Mouse (Mus musculus) forebrain, embryonic 12.5 days (tissue): ENCODE results near the gene Kctd2. TPM values are rescaled to one million over a fixed set of nuclear protein-coding genes. Genes with fewer than 3 reads are reported as not detected.
"Not testable (repeated sequence)": the region's sequence is repeated elsewhere in the genome, so short reads cannot be mapped to it uniquely, and the experiment has no call there.

Experiments
- ATAC-seq: fragments of 200-750 bp; cut with Nextera tagmentation; 2 replicates; pipeline ENCODE4 v1.8.0; 2017; ENCODE audit warnings: moderate TSS enrichment; ENCODE audit not compliant: low FRiP score
- H3K27ac ChIP-seq: fragments of 300-500 bp; sonication (generic); 2 replicates; pipeline ENCODE4 v1.5.1; 2016; ENCODE audit warnings: mild to moderate bottlenecking
- H3K27me3 ChIP-seq: fragments of 300-500 bp; sonication (generic); 2 replicates; pipeline ENCODE4 v1.6.1; 2016; ENCODE audit warnings: mild to moderate bottlenecking
- H3K36me3 ChIP-seq: fragments of 300-500 bp; sonication (generic); replicated peaks from 2 replicates; pipeline ENCODE4 v1.6.1; 2016; ENCODE audit warnings: mild to moderate bottlenecking
- H3K4me1 ChIP-seq: fragments of 300-500 bp; sonication (generic); 2 replicates; pipeline ENCODE4 v1.6.1; 2016
- H3K4me2 ChIP-seq: fragments of 300-500 bp; sonication (generic); 2 replicates; pipeline ENCODE4 v1.6.1; 2016; ENCODE audit warnings: mild to moderate bottlenecking, moderate library complexity
- H3K4me3 ChIP-seq: fragments of 300-500 bp; sonication (generic); replicated peaks from 2 replicates; pipeline ENCODE4 v1.5.1; 2016; ENCODE audit warnings: mild to moderate bottlenecking
- H3K9ac ChIP-seq: fragments of 300-500 bp; sonication (generic); 2 replicates; pipeline ENCODE4 v1.6.1; 2016; ENCODE audit warnings: mild to moderate bottlenecking
- H3K9me3 ChIP-seq: fragments of 300-500 bp; sonication (generic); 2 replicates; pipeline ENCODE4 v1.6.1; 2016
- WGBS: fragments of 180-500 bp; shearing (Covaris S2); methylation state at CpG from one replicate; pipeline ENCODE4 v1.1.7; 2016; 5-methylcytosine and 5-hydroxymethylcytosine counted together
- polyA plus RNA-seq: library from polyadenylated mRNA; unstranded; fragments of >200 nt; fragmentation: Nextera tagmentation; extraction: Ambion mirVana; gene quantifications from 2 replicates; pipeline ENCODE4 v1.2.1, GENCODE M21; 2016

The Kctd2 gene
- polyA plus RNA-seq, 1 experiment from 2014 or later: 29.8 TPM

- Histone ChIP-seq H3K4me3 (no peak overlapping the region), H3K36me3 (no peaks in the 10 kb centered on the region), H3K9me3 (no peaks in the 10 kb centered on the region), H3K27me3 (no peaks in the 10 kb centered on the region), H3K4me2 (no peak overlapping the region), H3K27ac (no peak overlapping the region), H3K4me1 (peaks cover 3% of the 10 kb centered on the region; the same call in 1 of the 2 replicates), H3K9ac (no peak overlapping the region)
- ATAC-seq: no peak
- 73% methylated on average over 7 of the region's 7 CpGs for WGBS
Observed at GRCm38 (mm10) chr11:115448998-115449397, 29.1 kb downstream of the Kctd2 start.

- Histone ChIP-seq H3K9ac (no peak overlapping the region), H3K4me1 (peaks cover 3% of the 10 kb centered on the region; the same call in 1 of the 2 replicates), H3K9me3 (peaks cover 2% of the 10 kb centered on the region; the same call in 1 of the 2 replicates), H3K27ac (no peak overlapping the region), H3K36me3 (no peaks in the 10 kb centered on the region), H3K4me2 (no peak overlapping the region), H3K27me3 (no peaks in the 10 kb centered on the region), H3K4me3 (no peak overlapping the region)
- no peak for ATAC-seq
- 90% methylated on average over 7 of the region's 7 CpGs for WGBS
Observed at GRCm38 (mm10) chr11:115450176-115450575, 30.2 kb downstream of the Kctd2 start.

- no peaks in the 10 kb centered on the region for H3K36me3 ChIP-seq
- no peak overlapping the region for H3K27ac ChIP-seq
- H3K27me3 ChIP-seq: no peaks in the 10 kb centered on the region
- H3K4me3 ChIP-seq: no peak overlapping the region
- peaks cover 3% of the 10 kb centered on the region; the same call in 1 of the 2 replicates for H3K4me1 ChIP-seq
- no peak overlapping the region for H3K9ac ChIP-seq
- H3K9me3 ChIP-seq: peaks cover 4% of the 10 kb centered on the region; the same call in 1 of the 2 replicates
- ATAC-seq: no peak
- 91% methylated on average over 8 of the region's 8 CpGs for WGBS
- H3K4me2 ChIP-seq: no peak overlapping the region
Observed at GRCm38 (mm10) chr11:115451781-115452241, 31.9 kb downstream of the Kctd2 start.

GRCm38 (mm10) chr11:115452281-115452860, 32.4 kb downstream of the Kctd2 start:
- WGBS: 85% methylated on average over 7 of the region's 7 CpGs
- Histone ChIP-seq H3K4me3 (no peak overlapping the region), H3K4me2 (no peak overlapping the region), H3K27me3 (no peaks in the 10 kb centered on the region), H3K9ac (no peak overlapping the region), H3K9me3 (peaks cover 4% of the 10 kb centered on the region; the same call in 1 of the 2 replicates), H3K36me3 (no peaks in the 10 kb centered on the region), H3K4me1 (peaks cover 4% of the 10 kb centered on the region), H3K27ac (no peak overlapping the region)
- ATAC-seq: no peak

GRCm38 (mm10) chr11:115453306-115453705, 33.4 kb downstream of the Kctd2 start:
- 63% methylated on average over 4 of the region's 4 CpGs for WGBS
- no peak for ATAC-seq
- peaks cover 4% of the 10 kb centered on the region; the same call in 1 of the 2 replicates for H3K9me3 ChIP-seq
- no peak overlapping the region for H3K9ac ChIP-seq
- H3K27ac ChIP-seq: no peak overlapping the region
- no peak overlapping the region for H3K4me3 ChIP-seq
- H3K4me1 ChIP-seq: peaks cover 9% of the 10 kb centered on the region
- H3K4me2 ChIP-seq: no peak overlapping the region
- H3K36me3 ChIP-seq: no peaks in the 10 kb centered on the region
- H3K27me3 ChIP-seq: no peaks in the 10 kb centered on the region

- 82% methylated on average over 6 of the region's 6 CpGs for WGBS
- not testable (repeated sequence) for H3K9me3 ChIP-seq, H3K4me2 ChIP-seq, H3K4me3 ChIP-seq, H3K27ac ChIP-seq, H3K4me1 ChIP-seq, H3K9ac ChIP-seq, ATAC-seq, H3K36me3 ChIP-seq, H3K27me3 ChIP-seq
Observed at GRCm38 (mm10) chr11:115454822-115455221, 34.9 kb downstream of the Kctd2 start.

GRCm38 (mm10) chr11:115455619-115456018, 35.7 kb downstream of the Kctd2 start:
- H3K27ac ChIP-seq: no peak overlapping the region
- no peaks in the 10 kb centered on the region for H3K36me3 ChIP-seq
- H3K27me3 ChIP-seq: no peaks in the 10 kb centered on the region
- ATAC-seq: no peak
- no peak overlapping the region for H3K4me2 ChIP-seq
- H3K4me3 ChIP-seq: no peak overlapping the region
- peaks cover 4% of the 10 kb centered on the region; the same call in 1 of the 2 replicates for H3K9me3 ChIP-seq
- peaks cover 6% of the 10 kb centered on the region; the same call in 1 of the 2 replicates for H3K4me1 ChIP-seq
- WGBS: 85% methylated on average over 15 of the region's 15 CpGs
- no peak overlapping the region for H3K9ac ChIP-seq

- no peaks in the 10 kb centered on the region for H3K36me3 ChIP-seq
- no peaks in the 10 kb centered on the region for H3K27me3 ChIP-seq
- peaks cover 6% of the 10 kb centered on the region; the same call in 1 of the 2 replicates for H3K4me1 ChIP-seq
- H3K9ac ChIP-seq: no peak overlapping the region
- no peak overlapping the region for H3K27ac ChIP-seq
- no peak overlapping the region for H3K4me3 ChIP-seq
- WGBS: 89% methylated on average over 5 of the region's 5 CpGs
- no peak for ATAC-seq
- no peak overlapping the region for H3K4me2 ChIP-seq
- H3K9me3 ChIP-seq: peaks cover 4% of the 10 kb centered on the region; the same call in 1 of the 2 replicates
Observed at GRCm38 (mm10) chr11:115456182-115456581, 36.3 kb downstream of the Kctd2 start.

- Histone ChIP-seq H3K9ac (no peak overlapping the region), H3K9me3 (peaks cover 4% of the 10 kb centered on the region; the same call in 1 of the 2 replicates), H3K4me3 (no peak overlapping the region), H3K27ac (no peak overlapping the region), H3K36me3 (no peaks in the 10 kb centered on the region), H3K4me1 (peaks cover 8% of the 10 kb centered on the region; the same call in 1 of the 2 replicates), H3K27me3 (no peaks in the 10 kb centered on the region), H3K4me2 (no peak overlapping the region)
- no peak for ATAC-seq
- WGBS: 46% methylated on average over 6 of the region's 6 CpGs
Observed at GRCm38 (mm10) chr11:115457405-115457804, 37.5 kb downstream of the Kctd2 start.

GRCm38 (mm10) chr11:115460976-115461375, 41.0 kb downstream of the Kctd2 start:
- Histone ChIP-seq H3K27ac (no peak overlapping the region), H3K4me1 (peaks cover 10% of the 10 kb centered on the region; the same call in 1 of the 2 replicates), H3K36me3 (no peaks in the 10 kb centered on the region), H3K27me3 (no peaks in the 10 kb centered on the region), H3K4me3 (no peak overlapping the region), H3K9me3 (no peaks in the 10 kb centered on the region), H3K9ac (no peak overlapping the region), H3K4me2 (no peak overlapping the region)
- no peak for ATAC-seq
- 16% methylated on average over 8 of the region's 8 CpGs for WGBS

- WGBS: 76% methylated on average over 5 of the region's 5 CpGs
- ATAC-seq: no peak
- no peaks in the 10 kb centered on the region for H3K36me3 ChIP-seq
Observed at GRCm38 (mm10) chr11:115461846-115462242, 41.9 kb downstream of the Kctd2 start.

GRCm38 (mm10) chr11:115462243-115462891, 42.4 kb downstream of the Kctd2 start, which contains the start of gene Slc16a5:
Slc16a5 (plus strand) TSS chr11:115462474.
- no peak within 1 kb of the TSS for H3K4me2 ChIP-seq
- H3K9ac ChIP-seq: no peak within 1 kb of the TSS
- peaks cover 11% of the 10 kb centered on the region; the same call in 1 of the 2 replicates for H3K4me1 ChIP-seq
- no peaks in the 10 kb centered on the region for H3K36me3 ChIP-seq
- H3K9me3 ChIP-seq: no peaks in the 10 kb centered on the region
- H3K27ac ChIP-seq: no peak within 1 kb of the TSS
- no peak within 1 kb of the TSS for H3K4me3 ChIP-seq
- no peak for ATAC-seq
- no peaks in the 10 kb centered on the region for H3K27me3 ChIP-seq
- 82% methylated on average over 16 of the region's 16 CpGs for WGBS

More at GRCm38 (mm10) chr11:115461846-115462242, 41.9 kb downstream of the Kctd2 start:
- Histone ChIP-seq H3K27ac (no peak overlapping the region), H3K9me3 (no peaks in the 10 kb centered on the region), H3K27me3 (no peaks in the 10 kb centered on the region), H3K4me1 (peaks cover 10% of the 10 kb centered on the region; the same call in 1 of the 2 replicates), H3K9ac (no peak overlapping the region), H3K4me3 (no peak overlapping the region), H3K4me2 (no peak overlapping the region)
